Mouse (Mus musculus) retina, postnatal 7 days (tissue): ENCODE results near the gene Eif3l.

Experiments used
- DNase-seq: peaks from one replicate; pipeline ENCODE4 v3.0.0-alpha.2; 2012; ENCODE audit warnings: low read depth, low spot score

The Eif3l gene

DNA sequence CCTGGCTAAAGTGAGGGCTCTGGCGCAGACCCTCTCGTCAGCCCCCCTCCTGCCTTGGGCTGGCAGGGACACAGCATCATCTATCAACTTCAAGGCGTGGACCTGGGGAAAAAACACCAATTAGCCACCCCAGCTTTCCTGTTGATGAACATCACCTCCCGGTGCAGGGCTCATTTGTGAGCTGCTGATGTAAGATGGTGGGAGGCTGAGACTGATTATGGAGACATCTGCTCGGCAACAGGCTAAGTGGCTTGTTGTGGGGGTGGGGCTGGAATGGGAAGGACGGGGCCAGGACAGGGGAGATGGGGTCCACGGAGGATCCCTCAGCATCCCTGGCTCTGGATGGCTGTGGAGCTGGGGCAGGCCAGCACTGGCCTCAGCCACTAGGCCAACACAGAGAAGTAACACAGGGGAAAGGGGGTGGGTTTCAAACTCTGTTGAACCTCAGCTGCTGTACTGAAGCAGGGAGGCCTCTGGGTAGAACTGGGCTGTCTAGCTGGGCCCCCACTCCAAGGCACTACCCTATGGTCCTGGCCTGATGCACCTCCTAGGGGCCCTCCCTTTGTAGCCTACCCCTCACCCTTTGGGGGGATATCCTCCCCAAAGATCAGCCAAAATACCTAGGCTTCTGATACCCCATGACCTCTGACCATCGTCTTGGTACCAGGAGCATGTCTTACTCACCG lies 24.7 kb upstream of the Eif3l start:
- DNase-seq: no peak

GRCm38 (mm10) chr15:79050964-79051363 lies 24.0 kb upstream of the Eif3l start:
- no peak for DNase-seq

GRCm38 (mm10) chr15:79051461-79052360 lies 23.3 kb upstream of the Eif3l start:
- DNase-seq: no peak

GRCm38 (mm10) chr15:79052366-79052765 lies 22.6 kb upstream of the Eif3l start:
- DNase-seq: no peak

- DNase-seq: no peak
Measured at GRCm38 (mm10) chr15:79056601-79057000, 18.4 kb upstream of the Eif3l start.

GRCm38 (mm10) chr15:79057850-79058249 lies 17.1 kb upstream of the Eif3l start:
- no peak for DNase-seq

DNA sequence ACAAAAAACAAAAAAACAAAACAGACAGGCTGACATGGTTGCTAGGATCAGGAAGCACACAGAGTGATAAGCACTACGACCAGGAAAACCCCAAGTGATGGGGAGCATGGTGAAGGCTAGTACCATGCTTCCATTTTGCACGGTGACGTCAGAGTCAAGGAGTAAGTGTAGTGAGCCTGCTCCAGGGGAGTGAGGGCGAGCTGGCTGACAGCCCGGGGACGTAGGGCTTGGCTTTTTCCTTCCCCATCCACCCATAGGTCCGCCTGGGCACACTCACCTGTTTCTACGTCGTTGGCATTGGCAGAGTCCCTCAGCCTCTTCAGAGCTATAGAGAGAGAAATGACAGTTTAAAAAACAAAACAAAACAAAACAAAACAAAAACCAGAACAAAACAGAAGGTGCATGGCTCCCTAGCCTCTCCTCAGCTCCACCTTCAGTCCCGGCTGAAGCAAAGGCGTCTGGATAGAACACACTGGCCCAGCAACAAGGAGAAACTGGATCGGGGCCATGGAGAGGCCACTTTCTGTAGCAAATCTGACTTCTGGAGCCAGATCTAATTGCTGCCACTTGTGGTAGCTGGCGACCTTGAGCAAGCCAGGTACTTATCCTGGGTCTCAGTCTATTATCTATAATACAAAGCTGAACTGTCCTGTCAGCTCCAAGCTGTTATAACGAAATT lies 14.0 kb upstream of the Eif3l start:
- no peak for DNase-seq

- DNase-seq: peak; percentile 97
Measured at GRCm38 (mm10) chr15:79062376-79063159, 12.4 kb upstream of the Eif3l start, which contains the start of gene Ankrd54. Gene Ankrd54 (minus strand): TSS chr15:79062893.

DNA sequence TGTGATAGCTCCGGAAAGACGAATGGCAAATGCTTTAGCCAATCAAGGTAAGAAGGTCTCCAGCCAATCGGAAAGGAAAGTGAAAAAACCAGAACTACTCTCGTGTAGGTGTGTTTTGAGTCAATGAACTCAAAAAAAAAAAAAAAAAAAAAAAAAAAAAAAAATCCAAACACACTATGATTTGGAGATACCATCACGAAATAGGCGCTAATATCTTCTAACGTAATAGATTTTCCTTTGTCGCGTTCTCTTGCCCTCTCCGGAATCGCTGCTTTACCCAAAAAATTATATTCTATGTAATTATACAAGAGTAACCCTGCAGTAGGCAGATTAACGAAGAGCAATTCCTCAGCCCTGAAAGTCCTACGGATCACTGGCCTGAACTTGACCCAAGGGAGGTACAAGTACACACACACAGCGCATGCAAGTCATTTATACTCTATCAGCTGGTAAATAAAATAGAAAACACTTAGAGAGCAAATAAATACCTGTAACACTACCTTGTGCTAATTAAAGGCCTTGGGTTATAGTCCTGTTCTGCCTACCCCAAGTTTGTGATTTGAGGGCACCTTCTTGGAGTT lies 11.7 kb upstream of the Eif3l start:
- no peak for DNase-seq

GRCm38 (mm10) chr15:79065086-79065770 lies 9.8 kb upstream of the Eif3l start:
- no peak for DNase-seq

DNA sequence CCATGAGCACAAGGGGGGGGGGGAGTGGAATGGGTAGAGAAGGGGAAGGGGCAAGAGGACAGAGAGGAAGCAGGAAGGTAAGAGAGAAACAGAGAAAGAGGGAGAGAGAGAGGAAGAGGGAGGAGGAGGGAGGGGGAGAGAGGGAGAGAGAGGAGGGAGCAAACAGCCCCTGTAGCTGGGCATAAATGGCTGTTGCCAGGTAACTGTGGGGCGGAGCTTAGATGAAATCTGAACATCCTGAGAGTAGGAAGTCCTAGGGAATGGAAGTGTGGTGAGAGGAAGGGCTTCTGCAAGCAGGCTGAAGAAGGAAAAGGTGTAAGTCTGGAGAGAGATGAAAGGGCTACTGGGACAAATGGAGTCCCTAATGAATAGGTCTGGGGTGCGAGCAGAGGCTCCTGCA lies 8.7 kb upstream of the Eif3l start:
- no peak for DNase-seq

DNA sequence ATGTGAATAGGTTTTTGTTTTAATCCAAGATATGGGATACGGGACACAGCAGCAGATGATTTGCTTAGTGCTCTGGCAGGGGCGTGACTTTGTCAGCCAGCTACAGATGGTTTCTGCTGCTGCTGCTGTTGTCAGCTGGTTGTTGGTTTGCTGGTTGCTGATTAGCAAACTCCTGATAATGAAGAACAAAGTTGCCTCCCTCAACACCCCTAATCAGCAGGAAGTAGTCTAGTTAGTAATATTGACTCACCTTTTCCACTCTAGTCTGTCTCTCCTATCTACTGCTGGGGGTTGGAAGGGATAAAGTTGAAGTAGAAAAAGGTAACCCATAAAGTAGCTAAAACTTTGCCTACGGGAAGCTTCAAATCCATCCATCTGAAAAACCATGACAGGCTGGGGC lies 7.3 kb upstream of the Eif3l start:
- no peak for DNase-seq

- no peak for DNase-seq
Measured at GRCm38 (mm10) chr15:79068416-79068815, 6.6 kb upstream of the Eif3l start.

DNA sequence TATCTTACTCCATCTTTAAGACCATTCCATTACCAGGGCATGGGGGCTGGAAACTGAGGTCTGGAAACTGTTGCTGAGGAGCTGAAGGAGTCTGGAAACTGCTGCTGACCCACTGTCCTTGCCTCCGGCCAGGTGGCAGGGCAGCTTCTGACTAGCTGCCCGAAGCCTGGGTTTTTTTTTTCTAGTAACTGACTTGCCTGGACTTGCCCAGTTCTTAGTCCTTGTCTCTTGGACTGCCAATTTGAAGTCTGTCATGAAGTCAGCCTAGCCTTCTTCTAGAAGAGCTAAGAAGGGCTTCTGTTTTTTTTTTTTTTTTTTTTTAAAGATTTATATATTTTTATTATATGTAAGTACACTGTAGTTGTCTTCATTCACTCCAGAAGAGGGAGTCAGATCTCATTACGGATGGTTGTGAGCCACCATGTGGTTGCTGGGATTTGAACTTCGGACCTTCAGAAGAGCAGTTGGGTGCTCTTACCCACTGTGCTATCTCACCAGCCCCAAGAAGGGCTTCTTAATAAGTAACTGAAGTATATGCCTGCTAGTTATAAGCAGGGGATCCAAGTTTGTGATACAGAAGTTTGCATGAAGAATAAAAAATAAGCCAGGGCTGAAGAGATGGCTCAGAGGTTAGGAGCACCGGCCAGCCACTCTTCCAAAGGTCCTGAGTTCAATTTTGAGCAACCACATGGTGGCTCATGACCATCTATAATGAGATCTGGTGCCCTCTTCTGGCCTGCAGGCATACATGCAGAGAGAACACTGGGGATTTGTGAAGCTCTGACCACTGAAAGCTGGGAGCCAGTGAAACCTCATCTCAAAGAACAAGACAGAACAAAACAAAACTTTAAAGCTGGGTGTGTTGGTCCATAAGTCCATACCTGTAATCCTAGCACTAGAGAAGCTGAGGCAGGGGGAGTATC lies 3.6 kb upstream of the Eif3l start:
- no peak for DNase-seq

GRCm38 (mm10) chr15:79073752-79074151 lies 1.2 kb upstream of the Eif3l start:
- DNase-seq: no peak

- no peak for DNase-seq
Measured at GRCm38 (mm10) chr15:79074446-79074845, 533 bp upstream of the Eif3l start.

DNA sequence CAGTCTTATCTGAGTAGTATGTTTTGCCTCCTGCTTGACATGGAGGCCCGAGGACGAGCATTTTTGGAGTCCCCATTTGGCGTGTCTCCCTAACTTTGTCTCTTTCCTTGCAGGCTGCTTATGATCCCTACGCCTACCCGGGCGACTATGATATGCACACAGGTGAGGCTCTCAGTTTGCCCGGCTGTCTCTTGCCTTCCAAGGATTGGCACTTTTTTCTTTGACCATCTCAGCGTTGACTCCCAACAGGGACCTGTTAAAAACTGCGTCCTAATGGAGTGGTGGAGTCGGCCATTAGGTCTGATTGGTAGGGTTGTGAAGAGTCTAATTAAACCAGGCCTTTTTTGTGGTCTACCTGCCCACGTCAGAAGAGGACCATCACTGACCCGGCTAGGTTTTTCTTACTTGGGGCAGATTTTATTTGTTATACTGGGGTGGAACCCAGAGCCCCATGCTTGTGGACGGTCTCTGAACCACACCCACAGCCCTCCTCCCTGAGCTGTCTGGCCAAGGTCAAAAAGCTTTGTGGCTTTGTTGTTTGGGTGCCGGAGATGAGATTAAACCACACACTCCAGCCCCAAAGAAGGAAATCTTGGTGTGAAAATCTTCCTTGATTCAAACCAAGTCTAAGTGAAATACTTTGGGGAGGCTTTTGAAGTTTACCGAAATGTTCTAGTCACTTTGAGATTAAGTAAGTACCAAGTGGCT lies 833 bp downstream of the Eif3l start:
- no peak for DNase-seq

DNA sequence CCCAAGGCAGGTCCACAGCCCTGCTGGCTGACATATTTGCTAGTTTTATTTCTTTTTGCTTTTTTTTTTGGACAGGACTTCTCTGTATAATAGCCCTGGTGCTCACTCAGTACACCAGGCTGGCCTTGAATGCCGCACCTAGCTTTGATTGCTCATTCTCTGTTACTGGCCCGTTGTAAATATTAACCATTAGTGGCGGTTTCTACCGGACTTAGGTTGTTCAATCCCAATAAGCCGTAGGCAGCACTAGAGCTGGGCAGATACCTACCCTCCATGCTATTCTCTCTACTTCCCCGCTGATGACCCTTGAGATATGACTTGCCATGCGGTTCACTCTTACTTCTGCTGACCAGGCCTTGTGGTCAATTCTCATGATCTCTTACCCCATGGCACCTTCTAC lies 4.6 kb downstream of the Eif3l start:
- no peak for DNase-seq

- DNase-seq: no peak
Measured at GRCm38 (mm10) chr15:79092284-79092683, 17.3 kb downstream of the Eif3l start.
